Mouse (Mus musculus) small intestine, adult 2 months (tissue): ENCODE data around the gene Man2a1.

Source experiments
- CTCF ChIP-seq: fragments of 200-500 bp; IDR thresholded peaks from 2 replicates; pipeline ENCODE4 v1.5.1; 2012; ENCODE audit warnings: low read depth, mild to moderate bottlenecking, control low read depth, inconsistent platforms, low read length, moderate library complexity, mixed read lengths; ENCODE audit not compliant: insufficient replicate concordance, insufficient read length; ENCODE audit errors: extremely low read depth
- POLR2A ChIP-seq: fragments of 200-500 bp; IDR thresholded peaks from 2 replicates; pipeline ENCODE4 v1.6.1; 2012; ENCODE audit warnings: low read depth, mild to moderate bottlenecking, control low read depth, inconsistent platforms, low read length, moderate library complexity

GRCm38 (mm10) chr17:64684088-64684487 lies 83.6 kb downstream of the Man2a1 start:
- TF ChIP-seq POLR2A, result no peak
- TF ChIP-seq CTCF, result no peak
